Mouse (Mus musculus) spleen, adult 2 months (tissue): Measurements from ENCODE around the gene Ces1g.

Experiments used
- CTCF ChIP-seq: fragments of 200-500 bp; IDR thresholded peaks from 2 replicates; pipeline ENCODE4 v1.5.1; 2011; ENCODE audit warnings: mild to moderate bottlenecking, inconsistent platforms; ENCODE audit not compliant: insufficient read depth, insufficient read length, insufficient replicate concordance; ENCODE audit errors: extremely low read depth
- POLR2A ChIP-seq: fragments of 200-500 bp; IDR thresholded peaks from 2 replicates; pipeline ENCODE4 v1.6.1; 2011; ENCODE audit warnings: low read depth, low read length, inconsistent platforms

DNA sequence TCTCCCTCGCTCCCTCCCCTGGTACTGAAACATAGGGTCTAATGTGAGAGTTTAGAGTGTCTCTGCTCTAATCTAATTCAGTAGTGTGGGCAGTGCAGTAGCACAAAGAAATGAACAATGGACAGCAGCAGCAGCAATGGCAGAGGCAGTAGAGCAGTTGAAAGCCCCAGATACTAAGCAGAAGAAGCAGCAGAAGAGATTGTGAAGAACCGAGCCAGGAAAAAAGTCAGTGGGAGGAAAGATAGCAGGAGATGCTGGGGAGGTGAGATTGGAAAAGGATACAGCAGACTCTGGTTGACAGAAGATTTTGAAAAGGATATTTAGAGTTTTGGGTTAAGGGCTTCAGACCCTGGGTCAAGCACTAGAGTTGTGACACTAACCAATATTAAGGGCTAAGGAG, 21.6 kb downstream of the Ces1g start:
- no peak for TF ChIP-seq POLR2A
- TF ChIP-seq CTCF, result no peak
